Mouse (Mus musculus): ENCODE measurements around the gene Mxi1.

Mxi1 gene

GRCm38 (mm10) chr19:53322438-53323048 lies 12.2 kb downstream of the Mxi1 start:
- no peak for DNase-seq (ENCODE audit: low read depth)

GRCm38 (mm10) chr19:53324866-53325265 lies 14.5 kb downstream of the Mxi1 start:
- DNase-seq (ENCODE audit: low read depth): no peak

GRCm38 (mm10) chr19:53325578-53326295 lies 15.4 kb downstream of the Mxi1 start:
- DNase-seq (ENCODE audit: low read depth): peak; percentile 47

- DNase-seq (ENCODE audit: low read depth): no peak
Measured at GRCm38 (mm10) chr19:53328116-53328515, 17.8 kb downstream of the Mxi1 start.

- DNase-seq (ENCODE audit: low read depth): peak; percentile 92
Measured at GRCm38 (mm10) chr19:53329221-53329991, 19.1 kb downstream of the Mxi1 start.

- DNase-seq (ENCODE audit: low read depth): no peak
Measured at GRCm38 (mm10) chr19:53329992-53330381, 19.7 kb downstream of the Mxi1 start.

GRCm38 (mm10) chr19:53331882-53332500 lies 21.7 kb downstream of the Mxi1 start:
- DNase-seq (ENCODE audit: low read depth): no peak

GRCm38 (mm10) chr19:53333730-53334129 lies 23.4 kb downstream of the Mxi1 start:
- DNase-seq (ENCODE audit: low read depth): no peak

- DNase-seq (ENCODE audit: low read depth): no peak
Measured at GRCm38 (mm10) chr19:53335241-53335640, 24.9 kb downstream of the Mxi1 start.

GRCm38 (mm10) chr19:53340423-53340822 lies 30.1 kb downstream of the Mxi1 start:
- no peak for DNase-seq (ENCODE audit: low read depth)

- no peak for DNase-seq (ENCODE audit: low read depth)
Measured at GRCm38 (mm10) chr19:53343174-53343881, 33.0 kb downstream of the Mxi1 start.

GRCm38 (mm10) chr19:53344062-53344461 lies 33.7 kb downstream of the Mxi1 start:
- DNase-seq (ENCODE audit: low read depth): no peak

GRCm38 (mm10) chr19:53345766-53346165 lies 35.4 kb downstream of the Mxi1 start:
- DNase-seq (ENCODE audit: low read depth): no peak

GRCm38 (mm10) chr19:53353864-53354263 lies 43.5 kb downstream of the Mxi1 start:
- DNase-seq (ENCODE audit: low read depth): no peak

GRCm38 (mm10) chr19:53354271-53355000 lies 44.1 kb downstream of the Mxi1 start:
- no peak for DNase-seq (ENCODE audit: low read depth)

- no peak for DNase-seq (ENCODE audit: low read depth)
Measured at GRCm38 (mm10) chr19:53355065-53355464, 44.7 kb downstream of the Mxi1 start.

GRCm38 (mm10) chr19:53359160-53360033 lies 49.1 kb downstream of the Mxi1 start:
- no peak for DNase-seq (ENCODE audit: low read depth)

GRCm38 (mm10) chr19:53360265-53360958 lies 50.1 kb downstream of the Mxi1 start:
- no peak for DNase-seq (ENCODE audit: low read depth)

GRCm38 (mm10) chr19:53362967-53363366 lies 52.6 kb downstream of the Mxi1 start:
- peak; percentile 48 for DNase-seq (ENCODE audit: low read depth)

GRCm38 (mm10) chr19:53364551-53364950 lies 54.2 kb downstream of the Mxi1 start:
- DNase-seq (ENCODE audit: low read depth): no peak

All from naive thymus-derived CD4-positive, alpha-beta T cell, adult 2 months (primary cell).